Mouse (Mus musculus): ENCODE measurements around the gene Sun2.

DNA sequence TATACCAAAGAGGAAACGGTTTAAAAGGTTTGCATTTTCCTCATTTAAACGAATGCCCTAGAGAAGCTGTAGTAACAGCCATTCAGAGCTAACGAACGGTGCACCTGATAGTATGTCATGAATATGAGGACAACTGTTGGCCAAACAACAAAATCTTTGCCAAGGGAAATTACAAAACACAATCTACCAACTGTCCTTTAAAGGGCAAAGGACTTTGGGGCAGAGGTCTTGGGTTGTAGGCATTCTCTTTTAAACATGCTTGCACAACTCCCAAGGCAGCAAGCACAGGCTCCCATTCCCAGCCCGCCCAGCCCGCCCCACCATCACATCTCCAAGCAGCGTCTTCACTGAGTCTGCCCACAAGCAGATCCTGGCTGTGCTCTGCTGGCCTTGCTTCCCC lies 10.8 kb downstream of the Sun2 start:
- no peak for TF ChIP-seq CTCF (IDR thresholded peaks at IDR 0.05; ENCODE audit: extremely low read depth, insufficient read depth, insufficient read length, insufficient replicate concordance)
- TF ChIP-seq POLR2A (IDR thresholded peaks at IDR 0.05; ENCODE audit: low read depth, low read length) = no peak
